Mouse (Mus musculus) forebrain, embryonic 12.5 days (tissue): ENCODE results near the gene Cwc27. TPM values are rescaled to one million over a fixed set of nuclear protein-coding genes. Genes with fewer than 3 reads are reported as not detected.

Source experiments
- ATAC-seq: fragments of 200-750 bp; cut with Nextera tagmentation; 2 replicates; pipeline ENCODE4 v1.8.0; 2017; ENCODE audit warnings: moderate TSS enrichment; ENCODE audit not compliant: low FRiP score
- H3K27ac ChIP-seq: fragments of 300-500 bp; sonication (generic); 2 replicates; pipeline ENCODE4 v1.5.1; 2016; ENCODE audit warnings: mild to moderate bottlenecking
- H3K27me3 ChIP-seq: fragments of 300-500 bp; sonication (generic); 2 replicates; pipeline ENCODE4 v1.6.1; 2016; ENCODE audit warnings: mild to moderate bottlenecking
- H3K36me3 ChIP-seq: fragments of 300-500 bp; sonication (generic); replicated peaks from 2 replicates; pipeline ENCODE4 v1.6.1; 2016; ENCODE audit warnings: mild to moderate bottlenecking
- H3K4me1 ChIP-seq: fragments of 300-500 bp; sonication (generic); 2 replicates; pipeline ENCODE4 v1.6.1; 2016
- H3K4me2 ChIP-seq: fragments of 300-500 bp; sonication (generic); 2 replicates; pipeline ENCODE4 v1.6.1; 2016; ENCODE audit warnings: mild to moderate bottlenecking, moderate library complexity
- H3K4me3 ChIP-seq: fragments of 300-500 bp; sonication (generic); replicated peaks from 2 replicates; pipeline ENCODE4 v1.5.1; 2016; ENCODE audit warnings: mild to moderate bottlenecking
- H3K9ac ChIP-seq: fragments of 300-500 bp; sonication (generic); 2 replicates; pipeline ENCODE4 v1.6.1; 2016; ENCODE audit warnings: mild to moderate bottlenecking
- H3K9me3 ChIP-seq: fragments of 300-500 bp; sonication (generic); 2 replicates; pipeline ENCODE4 v1.6.1; 2016
- WGBS: fragments of 180-500 bp; shearing (Covaris S2); methylation state at CpG from one replicate; pipeline ENCODE4 v1.1.7; 2016; 5-methylcytosine and 5-hydroxymethylcytosine counted together
- polyA plus RNA-seq: library from polyadenylated mRNA; unstranded; fragments of >200 nt; fragmentation: Nextera tagmentation; extraction: Ambion mirVana; gene quantifications from 2 replicates; pipeline ENCODE4 v1.2.1, GENCODE M21; 2016

Cwc27 gene
- polyA plus RNA-seq, 1 experiment from 2014 or later = 31.7 TPM

- Histone ChIP-seq H3K27me3 (no peaks in the 10 kb centered on the region), H3K4me1 (peaks cover 7% of the 10 kb centered on the region; the same call in 1 of the 2 replicates), H3K27ac (no peak overlapping the region), H3K9me3 (no peaks in the 10 kb centered on the region), H3K9ac (no peak overlapping the region), H3K4me3 (no peak overlapping the region), H3K36me3 (no peaks in the 10 kb centered on the region), H3K4me2 (no peak overlapping the region)
- no peak; the same call in 1 of the 2 replicates for ATAC-seq
- WGBS = 61% methylated on average over 18 of the region's 18 CpGs
Measured at GRCm38 (mm10) chr13:104615999-104616810, 200.7 kb downstream of the Cwc27 start.

GRCm38 (mm10) chr13:104615111-104615510, 201.8 kb downstream of the Cwc27 start:
- ATAC-seq = no peak
- H3K27ac ChIP-seq = no peak overlapping the region
- H3K4me2 ChIP-seq = no peak overlapping the region
- no peak overlapping the region for H3K4me3 ChIP-seq
- H3K9me3 ChIP-seq = no peaks in the 10 kb centered on the region
- H3K27me3 ChIP-seq = no peaks in the 10 kb centered on the region
- no peak overlapping the region for H3K9ac ChIP-seq
- 96% methylated on average over 7 of the region's 7 CpGs for WGBS
- peaks cover 7% of the 10 kb centered on the region; the same call in 1 of the 2 replicates for H3K4me1 ChIP-seq
- no peaks in the 10 kb centered on the region for H3K36me3 ChIP-seq

GRCm38 (mm10) chr13:104611296-104611695, 205.6 kb downstream of the Cwc27 start:
- no peak for ATAC-seq
- Histone ChIP-seq H3K4me2 (no peak overlapping the region), H3K27me3 (no peaks in the 10 kb centered on the region), H3K4me1 (peaks cover 5% of the 10 kb centered on the region; the same call in 1 of the 2 replicates), H3K9me3 (no peaks in the 10 kb centered on the region), H3K27ac (no peak overlapping the region), H3K9ac (no peak overlapping the region), H3K4me3 (no peak overlapping the region), H3K36me3 (no peaks in the 10 kb centered on the region)
- WGBS = 93% methylated on average over 4 of the region's 4 CpGs

- H3K4me2 ChIP-seq = no peak overlapping the region
- no peaks in the 10 kb centered on the region for H3K9me3 ChIP-seq
- ATAC-seq = no peak
- 90% methylated on average over 22 of the region's 22 CpGs for WGBS
- no peak overlapping the region for H3K9ac ChIP-seq
- H3K36me3 ChIP-seq = no peaks in the 10 kb centered on the region
- H3K27me3 ChIP-seq = no peaks in the 10 kb centered on the region
- H3K4me1 ChIP-seq = no peaks in the 10 kb centered on the region
- no peak overlapping the region for H3K27ac ChIP-seq
- no peak overlapping the region for H3K4me3 ChIP-seq
Measured at GRCm38 (mm10) chr13:104610210-104611111, 206.5 kb downstream of the Cwc27 start.

GRCm38 (mm10) chr13:104608516-104608915, 208.4 kb downstream of the Cwc27 start:
- Histone ChIP-seq H3K27me3 (no peaks in the 10 kb centered on the region), H3K4me1 (no peaks in the 10 kb centered on the region), H3K9me3 (no peaks in the 10 kb centered on the region), H3K27ac (no peak overlapping the region), H3K4me2 (no peak overlapping the region), H3K9ac (no peak overlapping the region), H3K4me3 (no peak overlapping the region), H3K36me3 (no peaks in the 10 kb centered on the region)
- no peak for ATAC-seq
- WGBS = 86% methylated on average over 18 of the region's 18 CpGs

- H3K4me1 ChIP-seq = no peaks in the 10 kb centered on the region
- H3K4me3 ChIP-seq = no peak overlapping the region
- no peak overlapping the region for H3K9ac ChIP-seq
- H3K36me3 ChIP-seq = no peaks in the 10 kb centered on the region
- H3K27me3 ChIP-seq = no peaks in the 10 kb centered on the region
- no peak for ATAC-seq
- no peak overlapping the region for H3K4me2 ChIP-seq
- 84% methylated on average over 14 of the region's 14 CpGs for whole genome bisulfite sequencing
- H3K9me3 ChIP-seq = no peaks in the 10 kb centered on the region
- H3K27ac ChIP-seq = no peak overlapping the region
Measured at GRCm38 (mm10) chr13:104606786-104607580, 210.0 kb downstream of the Cwc27 start.

GRCm38 (mm10) chr13:104605111-104605510, 211.8 kb downstream of the Cwc27 start:
- no peaks in the 10 kb centered on the region for H3K36me3 ChIP-seq
- no peak overlapping the region for H3K9ac ChIP-seq
- H3K27me3 ChIP-seq = no peaks in the 10 kb centered on the region
- 86% methylated on average over 2 of the region's 2 CpGs for WGBS
- no peaks in the 10 kb centered on the region for H3K9me3 ChIP-seq
- ATAC-seq = no peak
- H3K4me3 ChIP-seq = no peak overlapping the region
- H3K4me1 ChIP-seq = no peaks in the 10 kb centered on the region
- H3K27ac ChIP-seq = no peak overlapping the region
- H3K4me2 ChIP-seq = no peak overlapping the region

- Histone ChIP-seq H3K36me3 (no peaks in the 10 kb centered on the region), H3K4me2 (no peak overlapping the region)
- WGBS = 91% methylated on average over 6 of the region's 6 CpGs
Measured at GRCm38 (mm10) chr13:104602197-104602596, 214.7 kb downstream of the Cwc27 start.

GRCm38 (mm10) chr13:104601783-104602182, 215.2 kb downstream of the Cwc27 start:
- no peak overlapping the region for H3K27ac ChIP-seq
- no peaks in the 10 kb centered on the region for H3K27me3 ChIP-seq
- H3K4me2 ChIP-seq = no peak overlapping the region
- H3K4me3 ChIP-seq = no peak overlapping the region
- no peaks in the 10 kb centered on the region for H3K36me3 ChIP-seq
- no peak overlapping the region for H3K9ac ChIP-seq
- H3K4me1 ChIP-seq = no peaks in the 10 kb centered on the region
- 89% methylated on average over 3 of the region's 3 CpGs for WGBS
- ATAC-seq = no peak
- no peaks in the 10 kb centered on the region for H3K9me3 ChIP-seq

More at GRCm38 (mm10) chr13:104602197-104602596, 214.7 kb downstream of the Cwc27 start:
- H3K9me3 ChIP-seq = no peaks in the 10 kb centered on the region
- H3K27ac ChIP-seq = no peak overlapping the region
- H3K4me1 ChIP-seq = no peaks in the 10 kb centered on the region
- no peaks in the 10 kb centered on the region for H3K27me3 ChIP-seq
- ATAC-seq = no peak
- no peak overlapping the region for H3K4me3 ChIP-seq
- no peak overlapping the region for H3K9ac ChIP-seq

- Histone ChIP-seq H3K36me3 (no peaks in the 10 kb centered on the region), H3K27me3 (no peaks in the 10 kb centered on the region), H3K9me3 (no peaks in the 10 kb centered on the region), H3K9ac (no peak overlapping the region), H3K4me1 (peaks cover 3% of the 10 kb centered on the region; the same call in 1 of the 2 replicates), H3K4me2 (no peak overlapping the region), H3K4me3 (no peak overlapping the region), H3K27ac (no peak overlapping the region)
- no peak for ATAC-seq
- 95% methylated on average over 4 of the region's 4 CpGs for WGBS
Measured at GRCm38 (mm10) chr13:104596199-104596598, 220.7 kb downstream of the Cwc27 start.

- WGBS = 58% methylated on average over 4 of the region's 4 CpGs
- no peaks in the 10 kb centered on the region for H3K9me3 ChIP-seq
- no peak for ATAC-seq
- no peaks in the 10 kb centered on the region for H3K27me3 ChIP-seq
- H3K4me2 ChIP-seq = no peak overlapping the region
- peaks cover 3% of the 10 kb centered on the region; the same call in 1 of the 2 replicates for H3K4me1 ChIP-seq
- no peak overlapping the region for H3K9ac ChIP-seq
- H3K36me3 ChIP-seq = no peaks in the 10 kb centered on the region
- H3K4me3 ChIP-seq = no peak overlapping the region
- H3K27ac ChIP-seq = no peak overlapping the region
Measured at GRCm38 (mm10) chr13:104594820-104595351, 222.1 kb downstream of the Cwc27 start.
